Mouse (Mus musculus): ENCODE measurements at regions not wholly inside any gene's neighbourhood (a gene's known extent, or its start where the extent isn't known, plus 50 kb on each side); places are given as distances from the start of the nearest gene placed in this dataset.

- no peak for DNase-seq (ENCODE audit: low spot score in 2 of 2)
These were observed 577.9 kb downstream of the Plcl1 start for GRCm38 (mm10) chr1:55983522-55984066.

GRCm38 (mm10) chr1:55997074-55997473, 591.4 kb downstream of the Plcl1 start:
- no peak for DNase-seq (ENCODE audit: low spot score in 2 of 2)

All from spleen, postnatal 36 days (tissue).